Mouse (Mus musculus) heart, postnatal 4 days (tissue): ENCODE measurements around the gene Fgfr2. TPM values are rescaled to one million over a fixed set of nuclear protein-coding genes. Genes with fewer than 3 reads are reported as not detected.

Experiments used
- DNase-seq: peaks from one replicate; pipeline ENCODE4 v3.0.0; 2021
- total RNA-seq, 2 experiments: library from RNA; stranded (reverse); gene quantifications; 2 replicates each; pipeline ENCODE4 v1.2.3; 2021

Fgfr2 gene
- total RNA-seq, 2 experiments from 2014 or later = 10.2 to 10.6 TPM

GRCm38 (mm10) chr7:131897282-131897681 lies 1225.9 kb downstream of the Fgfr2 start:
- peak; percentile 19 for DNase-seq

GRCm38 (mm10) chr7:131882824-131883223 lies 1240.3 kb downstream of the Fgfr2 start:
- no peak for DNase-seq

GRCm38 (mm10) chr7:131881876-131882615 lies 1241.1 kb downstream of the Fgfr2 start:
- DNase-seq = peak; percentile 89

GRCm38 (mm10) chr7:131880150-131880549 lies 1243.0 kb downstream of the Fgfr2 start:
- DNase-seq = no peak

- DNase-seq = no peak
Observed at GRCm38 (mm10) chr7:131878846-131879245, 1244.3 kb downstream of the Fgfr2 start.

GRCm38 (mm10) chr7:131861157-131861556 lies 1262.0 kb downstream of the Fgfr2 start:
- no peak for DNase-seq

- no peak for DNase-seq
Observed at GRCm38 (mm10) chr7:131855641-131856040, 1267.5 kb downstream of the Fgfr2 start.

GRCm38 (mm10) chr7:131850579-131850978 lies 1272.6 kb downstream of the Fgfr2 start:
- DNase-seq = no peak

- DNase-seq = no peak
Observed at GRCm38 (mm10) chr7:131846066-131846905, 1276.9 kb downstream of the Fgfr2 start.

- DNase-seq = no peak
Observed at GRCm38 (mm10) chr7:131830261-131830660, 1292.9 kb downstream of the Fgfr2 start.

- no peak for DNase-seq
Observed at GRCm38 (mm10) chr7:131826811-131827210, 1296.3 kb downstream of the Fgfr2 start.

GRCm38 (mm10) chr7:131817976-131818375 lies 1305.2 kb downstream of the Fgfr2 start:
- DNase-seq = no peak

GRCm38 (mm10) chr7:131816641-131817040 lies 1306.5 kb downstream of the Fgfr2 start:
- DNase-seq = no peak

GRCm38 (mm10) chr7:131812116-131812515 lies 1311.0 kb downstream of the Fgfr2 start:
- DNase-seq = no peak

- DNase-seq = no peak
Observed at GRCm38 (mm10) chr7:131810916-131811315, 1312.2 kb downstream of the Fgfr2 start.

- DNase-seq = no peak
Observed at GRCm38 (mm10) chr7:131809584-131810181, 1313.5 kb downstream of the Fgfr2 start.

GRCm38 (mm10) chr7:131807257-131807656 lies 1315.9 kb downstream of the Fgfr2 start:
- no peak for DNase-seq

GRCm38 (mm10) chr7:131805525-131806202 lies 1317.5 kb downstream of the Fgfr2 start:
- no peak for DNase-seq

GRCm38 (mm10) chr7:131800416-131801045 lies 1322.6 kb downstream of the Fgfr2 start:
- DNase-seq = peak; percentile 30

- no peak for DNase-seq
Observed at GRCm38 (mm10) chr7:131797161-131797560, 1326.0 kb downstream of the Fgfr2 start.

- DNase-seq = no peak
Observed at GRCm38 (mm10) chr7:131788595-131789206, 1334.4 kb downstream of the Fgfr2 start.

- no peak for DNase-seq
Observed at GRCm38 (mm10) chr7:131785721-131786120, 1337.4 kb downstream of the Fgfr2 start.
